Mouse (Mus musculus) liver, embryonic 15.5 days (tissue): ENCODE results near the gene Atp10b. TPM values are rescaled to one million over a fixed set of nuclear protein-coding genes. Genes with fewer than 3 reads are reported as not detected.
"Not testable (repeated sequence)": the region's sequence is repeated elsewhere in the genome, so short reads cannot be mapped to it uniquely, and the experiment has no call there.

ENCODE experiments used
- ATAC-seq: fragments of 200-750 bp; cut with Nextera tagmentation; 2 replicates; pipeline ENCODE4 v1.8.0; 2017; ENCODE audit warnings: moderate number of reproducible peaks, mild to moderate bottlenecking, moderate library complexity; ENCODE audit not compliant: insufficient read depth
- H3K27ac ChIP-seq: fragments of 300-500 bp; sonication (generic); replicated peaks from 2 replicates; pipeline ENCODE4 v1.5.1; 2015; ENCODE audit warnings: mild to moderate bottlenecking, inconsistent platforms
- H3K27me3 ChIP-seq: fragments of 300-500 bp; sonication (generic); 2 replicates; pipeline ENCODE4 v1.6.1; 2015; ENCODE audit warnings: mild to moderate bottlenecking, inconsistent platforms
- H3K36me3 ChIP-seq: fragments of 300-500 bp; sonication (generic); replicated peaks from 2 replicates; pipeline ENCODE4 v1.6.1; 2015; ENCODE audit warnings: moderate library complexity, mild to moderate bottlenecking, inconsistent platforms
- H3K4me1 ChIP-seq: fragments of 300-500 bp; sonication (generic); replicated peaks from 2 replicates; pipeline ENCODE4 v1.6.1; 2015; ENCODE audit warnings: inconsistent platforms
- H3K4me2 ChIP-seq: fragments of 300-500 bp; sonication (generic); 2 replicates; pipeline ENCODE4 v1.6.1; 2015; ENCODE audit warnings: moderate library complexity, mild to moderate bottlenecking, inconsistent platforms
- H3K4me3 ChIP-seq: fragments of 300-500 bp; sonication (generic); replicated peaks from 2 replicates; pipeline ENCODE4 v1.5.1; 2015; ENCODE audit warnings: mild to moderate bottlenecking, inconsistent platforms
- H3K9ac ChIP-seq: fragments of 300-500 bp; sonication (generic); 2 replicates; pipeline ENCODE4 v1.6.1; 2015; ENCODE audit warnings: moderate library complexity, mild to moderate bottlenecking, inconsistent platforms
- H3K9me3 ChIP-seq: fragments of 300-500 bp; sonication (generic); replicated peaks from 2 replicates; pipeline ENCODE4 v1.6.1; 2016; ENCODE audit warnings: inconsistent platforms
- WGBS: fragments of 180-500 bp; shearing (Covaris S2); methylation state at CpG from one replicate; pipeline ENCODE4 v1.1.7; 2015; ENCODE audit warnings: mixed read lengths; ENCODE audit not compliant: insufficient replicate concordance; 5-methylcytosine and 5-hydroxymethylcytosine counted together
- polyA plus RNA-seq: library from polyadenylated mRNA; unstranded; fragments of >200 nt; fragmentation: Nextera tagmentation; extraction: Ambion mirVana; gene quantifications from 2 replicates; pipeline ENCODE4 v1.2.1, GENCODE M21; 2015

Gene Atp10b
- polyA plus RNA-seq = 0.02 TPM in 1 of 2 replicates, not detected in the other

DNA sequence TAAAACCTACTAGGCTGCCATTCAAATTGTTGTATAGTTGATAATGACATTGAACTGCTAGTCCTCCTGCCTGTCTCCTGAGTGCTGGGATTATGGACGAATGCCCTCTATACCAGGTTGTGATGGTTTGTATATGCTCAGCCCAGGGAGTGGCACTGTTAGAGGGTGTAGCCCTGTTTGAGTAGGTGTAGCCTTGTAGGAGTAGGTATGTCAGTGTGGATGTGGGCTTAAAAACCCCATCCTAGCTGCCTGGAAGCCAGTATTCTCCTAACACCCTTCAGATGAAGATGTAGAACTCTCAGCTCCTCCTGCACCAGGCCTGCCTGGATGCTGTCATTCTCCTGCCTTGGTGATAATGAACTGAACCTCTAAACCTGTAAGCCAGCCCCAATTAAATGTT lies at the start of gene Atp10b:
Gene Atp10b, plus strand, starts transcription at position 301 of the 400 bp plus-strand sequence.
- Histone ChIP-seq H3K4me3 (no peak within 1 kb of the TSS), H3K9ac (no peak within 1 kb of the TSS), H3K27ac (no peak within 1 kb of the TSS), H3K36me3 (no peaks in the 10 kb centered on the region), H3K4me2 (no peak within 1 kb of the TSS), H3K4me1 (no peaks in the 10 kb centered on the region), H3K9me3 (no peaks in the 10 kb centered on the region), H3K27me3 (no peaks in the 10 kb centered on the region)
- WGBS = 35% methylated on average over 1 of the region's 1 CpGs
- no peak for ATAC-seq

DNA sequence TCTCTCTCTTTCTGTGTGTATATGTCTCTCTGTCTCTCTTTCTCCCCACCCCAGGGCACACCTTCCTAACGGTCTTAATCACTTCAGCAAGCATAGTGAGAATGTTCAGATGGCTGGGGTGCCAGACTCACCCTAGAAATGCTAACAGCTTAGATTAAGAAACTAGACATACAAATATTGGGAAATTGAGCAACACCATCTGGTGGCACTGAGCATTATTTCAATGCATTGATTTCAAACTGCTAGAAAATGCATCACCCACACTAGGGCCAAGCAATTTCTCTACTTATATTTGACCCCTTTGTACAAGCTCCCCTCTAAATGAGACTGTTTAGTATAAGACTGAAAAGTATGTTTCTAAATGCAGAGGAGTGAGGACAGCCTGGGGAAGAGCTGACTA lies 48.3 kb upstream of the Atp10b start:
- H3K36me3 ChIP-seq = no peaks in the 10 kb centered on the region
- no peak overlapping the region for H3K4me3 ChIP-seq
- no peak overlapping the region for H3K27ac ChIP-seq
- WGBS = 40% methylated on average over 1 of the region's 1 CpGs
- no peak for ATAC-seq
- no peaks in the 10 kb centered on the region for H3K9me3 ChIP-seq
- H3K4me2 ChIP-seq = no peak overlapping the region
- no peak overlapping the region for H3K9ac ChIP-seq
- no peaks in the 10 kb centered on the region for H3K27me3 ChIP-seq
- H3K4me1 ChIP-seq = no peaks in the 10 kb centered on the region

DNA sequence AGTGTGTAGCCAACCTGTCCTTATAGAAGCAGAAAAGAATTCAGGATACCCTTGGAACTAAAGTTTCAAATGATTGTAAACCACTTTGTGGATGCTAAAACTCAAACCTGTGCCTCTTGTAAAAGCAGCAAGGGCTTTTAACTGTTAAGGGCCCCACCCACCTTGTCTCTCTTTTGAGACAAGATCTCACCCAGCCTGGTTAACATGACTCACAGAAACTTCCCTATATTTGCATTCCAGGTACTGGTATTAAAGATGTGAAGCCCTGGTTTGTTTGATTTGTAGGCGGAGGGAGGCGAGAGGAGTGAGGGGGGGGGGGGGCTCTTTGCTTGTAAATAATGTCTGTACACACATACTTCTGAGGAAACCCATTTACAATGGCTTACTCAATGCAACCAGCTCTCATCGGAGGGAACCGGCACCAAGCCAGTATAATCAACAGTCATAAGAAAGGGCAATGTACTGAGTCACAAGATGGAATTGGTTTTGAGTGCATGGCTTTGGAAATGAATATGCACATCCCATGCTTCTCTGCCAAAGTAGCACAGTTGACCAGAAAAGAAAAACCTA lies 23.7 kb upstream of the Atp10b start:
- H3K4me1 ChIP-seq = no peaks in the 10 kb centered on the region
- no peak overlapping the region for H3K4me2 ChIP-seq
- H3K27ac ChIP-seq = no peak overlapping the region
- no peaks in the 10 kb centered on the region for H3K9me3 ChIP-seq
- H3K27me3 ChIP-seq = no peaks in the 10 kb centered on the region
- no peaks in the 10 kb centered on the region for H3K36me3 ChIP-seq
- no peak for ATAC-seq
- H3K9ac ChIP-seq = no peak overlapping the region
- 64% methylated on average over 4 of the region's 4 CpGs for WGBS
- no peak overlapping the region for H3K4me3 ChIP-seq

DNA sequence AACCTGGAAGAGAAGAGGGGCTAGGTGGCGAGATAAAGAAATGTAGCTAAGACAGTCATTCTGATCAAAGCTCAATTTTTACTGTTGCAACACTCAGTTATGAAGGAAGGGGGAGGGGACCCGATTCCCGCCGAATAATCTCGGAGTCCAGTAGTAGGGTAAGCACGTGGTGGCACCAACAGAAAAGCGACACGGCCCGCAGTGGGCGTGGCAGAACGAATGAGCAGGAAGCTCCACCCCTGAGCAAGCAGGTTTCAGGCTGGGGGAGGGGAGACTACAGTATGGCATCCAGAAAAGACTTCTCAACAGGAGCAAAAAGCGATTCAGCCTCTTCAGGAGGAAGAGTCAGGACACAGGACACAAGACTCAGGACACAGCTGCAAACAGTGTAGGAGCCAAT lies 23.1 kb upstream of the Atp10b start:
- H3K4me3 ChIP-seq, H3K27me3 ChIP-seq, H3K9me3 ChIP-seq, H3K36me3 ChIP-seq, H3K4me2 ChIP-seq, H3K9ac ChIP-seq, ATAC-seq, H3K4me1 ChIP-seq, H3K27ac ChIP-seq: not testable (repeated sequence)
- 45% methylated on average over 12 of the region's 12 CpGs for WGBS

DNA sequence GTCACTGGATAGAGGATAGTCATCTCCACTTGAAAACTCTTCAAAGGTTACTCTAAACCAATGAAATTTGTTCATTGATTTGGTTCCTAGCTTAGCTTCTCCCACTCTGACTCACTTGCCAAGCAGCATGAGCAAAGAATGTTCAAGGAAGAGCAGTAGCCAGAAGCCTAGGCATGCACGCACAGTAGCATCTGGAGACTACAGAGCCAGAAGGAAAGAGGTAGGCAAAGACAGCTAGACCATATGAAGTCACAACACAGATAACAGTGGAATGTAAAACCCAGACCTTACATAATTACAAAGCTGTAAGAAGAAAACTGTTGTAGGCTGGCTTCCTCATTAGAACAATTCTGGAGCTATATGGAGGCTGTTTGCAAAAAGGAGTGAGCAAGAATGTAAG lies 8.4 kb upstream of the Atp10b start:
- Histone ChIP-seq H3K4me1 (no peaks in the 10 kb centered on the region), H3K4me3 (no peak overlapping the region), H3K9ac (no peak overlapping the region), H3K36me3 (no peaks in the 10 kb centered on the region), H3K9me3 (no peaks in the 10 kb centered on the region), H3K27ac (no peak overlapping the region), H3K4me2 (no peak overlapping the region), H3K27me3 (no peaks in the 10 kb centered on the region)
- no peak for ATAC-seq
- WGBS = 68% methylated on average over 1 of the region's 1 CpGs

DNA sequence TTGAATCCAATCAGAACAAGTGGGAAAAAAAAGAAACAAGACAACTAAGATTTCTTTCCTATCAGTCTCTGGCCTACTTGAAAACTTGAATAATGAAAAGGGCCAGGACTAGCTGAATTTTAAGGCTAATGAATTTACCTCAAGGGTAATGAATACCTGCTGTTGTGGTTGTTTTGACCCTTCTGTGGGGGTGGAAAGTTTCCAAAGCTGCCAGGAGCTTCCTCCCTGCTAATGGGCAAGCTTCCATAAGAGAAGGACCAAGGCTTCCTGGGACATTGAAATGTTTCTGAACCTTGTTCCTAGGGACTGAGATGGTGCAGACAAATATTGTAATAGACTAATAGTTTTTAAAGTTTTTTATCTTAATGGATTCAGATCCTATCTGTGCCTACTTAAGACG lies 6.9 kb upstream of the Atp10b start:
- Histone ChIP-seq H3K4me2 (no peak overlapping the region), H3K36me3 (no peaks in the 10 kb centered on the region), H3K4me3 (no peak overlapping the region), H3K9ac (no peak overlapping the region), H3K27ac (no peak overlapping the region), H3K9me3 (no peaks in the 10 kb centered on the region), H3K27me3 (no peaks in the 10 kb centered on the region), H3K4me1 (no peaks in the 10 kb centered on the region)
- no peak for ATAC-seq
- WGBS = 56% methylated on average over 1 of the region's 1 CpGs

DNA sequence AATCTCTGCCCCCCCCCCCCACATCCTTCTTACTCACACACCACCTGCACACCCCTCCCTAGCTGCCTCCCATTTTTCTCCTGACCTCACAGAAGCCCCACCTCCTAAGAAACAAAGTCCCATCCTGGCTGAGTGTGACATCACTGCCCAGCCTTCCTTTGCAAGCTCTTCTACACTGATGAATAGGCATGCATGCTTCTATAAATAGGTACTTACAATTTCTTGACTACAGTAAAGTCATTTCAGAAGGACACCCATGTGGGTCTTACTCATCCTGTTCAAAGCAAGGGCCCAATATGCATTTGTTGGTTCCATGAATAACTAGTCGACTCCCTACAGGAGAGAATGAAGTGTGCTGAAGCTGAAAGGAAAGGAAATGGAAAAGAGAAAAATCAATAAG lies 5.5 kb upstream of the Atp10b start:
- Histone ChIP-seq H3K27me3 (no peaks in the 10 kb centered on the region), H3K9me3 (no peaks in the 10 kb centered on the region), H3K27ac (no peak overlapping the region), H3K9ac (no peak overlapping the region), H3K36me3 (no peaks in the 10 kb centered on the region), H3K4me3 (no peak overlapping the region), H3K4me1 (no peaks in the 10 kb centered on the region), H3K4me2 (no peak overlapping the region)
- 47% methylated on average over 1 of the region's 1 CpGs for WGBS
- ATAC-seq = no peak

DNA sequence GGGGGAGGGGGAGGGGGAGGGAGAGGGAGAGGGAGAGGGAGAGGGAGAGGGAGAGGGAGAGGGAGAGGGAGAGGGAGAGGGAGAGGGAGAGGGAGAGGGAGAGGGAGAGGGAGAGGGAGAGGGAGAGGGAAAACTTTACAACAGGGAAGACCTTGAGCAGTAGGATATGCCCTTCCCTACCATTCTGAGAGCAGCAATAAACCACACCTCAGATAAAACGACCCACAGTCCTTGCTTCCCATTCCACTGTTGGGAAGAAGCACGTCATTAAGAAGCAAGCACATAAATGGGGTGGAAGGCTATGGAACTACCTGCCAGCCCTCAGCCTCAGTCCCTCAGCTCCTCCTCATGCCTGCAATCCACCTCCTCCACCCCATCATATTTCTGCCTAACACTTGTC lies 4.8 kb upstream of the Atp10b start:
- not testable (repeated sequence) for H3K4me2 ChIP-seq, H3K27ac ChIP-seq, H3K4me1 ChIP-seq, H3K9ac ChIP-seq, H3K4me3 ChIP-seq, ATAC-seq, H3K36me3 ChIP-seq, H3K27me3 ChIP-seq, H3K9me3 ChIP-seq
- WGBS = 28% methylated on average over 2 of the region's 2 CpGs

DNA sequence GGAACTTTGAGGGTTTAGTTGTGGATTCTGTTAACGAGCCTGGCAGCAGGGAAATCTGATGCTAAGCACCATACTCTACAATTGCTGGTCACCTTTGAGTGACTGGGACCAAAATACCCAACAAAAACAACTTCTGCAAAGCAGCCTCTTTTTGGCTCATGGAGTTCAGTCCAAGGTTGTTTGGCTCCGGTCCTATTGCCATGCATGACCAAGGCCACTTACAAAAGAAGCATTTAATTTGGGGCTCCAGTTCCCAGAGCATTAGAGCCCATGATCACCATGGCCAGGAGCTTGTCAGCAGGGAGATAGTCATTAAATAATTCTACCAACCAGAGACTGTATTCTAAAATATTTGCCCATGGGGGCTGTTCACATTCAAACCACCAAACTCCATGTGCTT lies 2.3 kb upstream of the Atp10b start:
- no peak for ATAC-seq
- WGBS = 33% methylated on average over 2 of the region's 2 CpGs

DNA sequence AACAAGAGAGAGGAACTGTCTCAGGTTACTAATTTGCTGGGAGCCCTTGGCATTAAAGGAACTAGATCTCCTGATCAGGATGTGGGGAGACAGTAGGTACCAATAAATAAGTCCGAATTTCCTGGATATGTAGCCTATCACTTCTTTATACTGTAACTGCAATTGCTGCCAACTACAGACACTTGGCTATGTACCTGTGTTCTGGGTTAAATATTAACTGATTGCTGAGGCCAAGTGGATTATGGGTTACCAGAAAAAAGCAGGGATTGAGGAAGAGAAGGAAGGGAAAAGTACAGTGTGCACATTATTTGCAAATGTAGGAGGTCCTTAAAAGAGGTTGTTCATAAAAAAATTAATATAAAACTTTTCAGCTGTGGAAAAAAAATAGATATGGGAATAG lies 1.3 kb upstream of the Atp10b start:
- WGBS = 51% methylated on average over 1 of the region's 1 CpGs

More for the DNA sequence above, 2.3 kb upstream of the Atp10b start:
- Histone ChIP-seq H3K27me3 (no peaks in the 10 kb centered on the region), H3K9ac (no peak overlapping the region), H3K36me3 (no peaks in the 10 kb centered on the region), H3K4me1 (no peaks in the 10 kb centered on the region), H3K9me3 (no peaks in the 10 kb centered on the region), H3K4me3 (no peak overlapping the region), H3K27ac (no peak overlapping the region), H3K4me2 (no peak overlapping the region)

DNA sequence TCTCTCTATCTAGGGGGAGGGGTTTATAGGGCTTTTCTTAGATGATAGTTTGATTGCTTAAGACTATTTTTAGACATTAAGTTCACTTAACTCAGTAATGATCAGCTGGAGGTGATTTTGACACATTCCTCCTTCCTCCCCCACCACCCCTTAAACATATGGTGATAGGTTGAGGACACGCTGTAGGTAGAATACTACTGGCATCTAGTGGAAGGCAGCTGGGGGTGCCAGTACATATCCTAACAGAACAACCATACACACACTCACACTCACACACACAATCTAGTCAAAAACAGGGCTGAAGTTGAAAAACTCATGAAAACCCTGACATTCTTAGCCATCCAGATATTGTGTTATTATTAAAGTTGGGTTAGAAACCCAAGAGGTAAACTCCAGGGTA lies 5.3 kb downstream of the Atp10b start:
- H3K9me3 ChIP-seq = no peaks in the 10 kb centered on the region
- no peak overlapping the region for H3K9ac ChIP-seq
- no peaks in the 10 kb centered on the region for H3K27me3 ChIP-seq
- H3K36me3 ChIP-seq = no peaks in the 10 kb centered on the region
- no peak for ATAC-seq
- H3K27ac ChIP-seq = no peak overlapping the region
- no peak overlapping the region for H3K4me3 ChIP-seq
- no peak overlapping the region for H3K4me2 ChIP-seq
- 40% methylated on average over 1 of the region's 1 CpGs for WGBS
- H3K4me1 ChIP-seq = no peaks in the 10 kb centered on the region

More for the DNA sequence above, 1.3 kb upstream of the Atp10b start:
- Histone ChIP-seq H3K27me3 (no peaks in the 10 kb centered on the region), H3K9me3 (no peaks in the 10 kb centered on the region), H3K9ac (no peak overlapping the region), H3K4me2 (no peak overlapping the region), H3K4me1 (no peaks in the 10 kb centered on the region), H3K4me3 (no peak overlapping the region), H3K27ac (no peak overlapping the region), H3K36me3 (no peaks in the 10 kb centered on the region)
- no peak for ATAC-seq

DNA sequence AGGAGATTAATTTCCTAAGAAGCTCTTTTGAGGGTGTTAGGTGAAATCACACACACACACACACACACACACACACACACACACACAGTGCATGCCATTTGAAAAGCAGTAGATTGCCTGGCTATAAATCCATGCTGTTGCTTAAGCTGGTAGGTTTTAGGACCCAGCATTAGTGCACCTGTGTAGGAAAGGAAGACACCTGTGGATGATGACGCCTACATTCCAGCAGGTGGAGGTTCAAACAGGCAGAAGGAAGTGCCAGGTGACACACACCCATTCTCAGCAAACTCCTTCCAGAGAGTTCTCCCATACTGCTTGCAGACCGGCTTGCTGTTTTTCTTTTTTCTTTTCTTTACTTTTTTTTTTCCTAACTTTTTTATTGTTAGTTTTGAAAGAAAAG lies 5.7 kb downstream of the Atp10b start:
- no peaks in the 10 kb centered on the region for H3K27me3 ChIP-seq
- no peak overlapping the region for H3K27ac ChIP-seq
- ATAC-seq = no peak
- H3K4me1 ChIP-seq = no peaks in the 10 kb centered on the region
- H3K9me3 ChIP-seq = no peaks in the 10 kb centered on the region
- H3K4me3 ChIP-seq = no peak overlapping the region
- H3K36me3 ChIP-seq = no peaks in the 10 kb centered on the region
- no peak overlapping the region for H3K4me2 ChIP-seq
- H3K9ac ChIP-seq = no peak overlapping the region
- 53% methylated on average over 2 of the region's 2 CpGs for WGBS
